Mouse (Mus musculus): Measurements from ENCODE around the gene Npr1. TPM values are rescaled to one million over a fixed set of nuclear protein-coding genes. Genes with fewer than 3 reads are reported as not detected.

The Npr1 gene
- 2.1 and 2.6 TPM in 2 replicates for polyA plus RNA-seq (2015; fragmentation: Nextera tagmentation; extraction: Ambion mirVana)

GRCm38 (mm10) chr3:90465686-90466310, at the start of gene Npr1:
Gene Npr1, minus strand, starts transcription at chr3:90465866.
- Histone ChIP-seq H3K9ac (replicated peaks; ENCODE audit: low read depth, low read length) (peak within 1 kb of the TSS; percentile 44), H3K9me3 (ENCODE audit: control insufficient read depth, low read length) (no peaks in the 10 kb centered on the region), H3K4me3 (replicated peaks; ENCODE audit: low read length) (peak within 1 kb of the TSS; percentile 50), H3K4me2 (ENCODE audit: low read length) (peak within 1 kb of the TSS; percentile 99), H3K36me3 (ENCODE audit: control insufficient read depth, insufficient read depth) (no peaks in the 10 kb centered on the region), H3K27ac (ENCODE audit: low read length) (no peak within 1 kb of the TSS), H3K27me3 (replicated peaks; ENCODE audit: control insufficient read depth, insufficient read depth, low read length) (peaks cover 39% of the 10 kb centered on the region), H3K4me1 (replicated peaks; ENCODE audit: control insufficient read depth, insufficient read depth, low read length) (peaks cover 18% of the 10 kb centered on the region)
- under 1% methylated on average over 37 of the region's 49 CpGs for WGBS
- peak; percentile 62 for ATAC-seq

GRCm38 (mm10) chr3:90515242-90515641, 49.6 kb upstream of the Npr1 start:
- Histone ChIP-seq H3K4me2 (ENCODE audit: low read length) (peak overlapping the region; percentile 57), H3K27me3 (replicated peaks; ENCODE audit: control insufficient read depth, insufficient read depth, low read length) (peaks cover 10% of the 10 kb centered on the region), H3K4me1 (replicated peaks; ENCODE audit: control insufficient read depth, insufficient read depth, low read length) (peaks cover 8% of the 10 kb centered on the region; the same call in 1 of the 2 replicates), H3K36me3 (ENCODE audit: control insufficient read depth, insufficient read depth) (no peaks in the 10 kb centered on the region), H3K9ac (replicated peaks; ENCODE audit: low read depth, low read length) (no peak overlapping the region), H3K4me3 (replicated peaks; ENCODE audit: low read length) (peak overlapping the region; percentile 26), H3K27ac (ENCODE audit: low read length) (no peak overlapping the region), H3K9me3 (ENCODE audit: control insufficient read depth, low read length) (no peaks in the 10 kb centered on the region)
- no peak for ATAC-seq
- 37% methylated on average over 1 of the region's 1 CpGs for WGBS

- Histone ChIP-seq H3K9ac (replicated peaks; ENCODE audit: low read depth, low read length) (peak overlapping the region; percentile 36; the same call in 1 of the 2 replicates), H3K36me3 (ENCODE audit: control insufficient read depth, insufficient read depth) (no peaks in the 10 kb centered on the region), H3K4me2 (ENCODE audit: low read length) (peak overlapping the region; percentile 57), H3K27me3 (replicated peaks; ENCODE audit: control insufficient read depth, insufficient read depth, low read length) (peaks cover 10% of the 10 kb centered on the region), H3K27ac (ENCODE audit: low read length) (no peak overlapping the region), H3K4me3 (replicated peaks; ENCODE audit: low read length) (peak overlapping the region; percentile 26), H3K4me1 (replicated peaks; ENCODE audit: control insufficient read depth, insufficient read depth, low read length) (peaks cover 9% of the 10 kb centered on the region; the same call in 1 of the 2 replicates), H3K9me3 (ENCODE audit: control insufficient read depth, low read length) (no peaks in the 10 kb centered on the region)
- 2% methylated on average over 10 of the region's 10 CpGs for WGBS
- peak; percentile 63 for ATAC-seq
Observed at GRCm38 (mm10) chr3:90514691-90515090, 49.0 kb upstream of the Npr1 start.

- Histone ChIP-seq H3K9ac (replicated peaks; ENCODE audit: low read depth, low read length) (peak within 1 kb of the TSS; percentile 36; the same call in 1 of the 2 replicates), H3K4me3 (replicated peaks; ENCODE audit: low read length) (peak within 1 kb of the TSS; percentile 26), H3K4me1 (replicated peaks; ENCODE audit: control insufficient read depth, insufficient read depth, low read length) (peaks cover 10% of the 10 kb centered on the region; the same call in 1 of the 2 replicates), H3K36me3 (ENCODE audit: control insufficient read depth, insufficient read depth) (no peaks in the 10 kb centered on the region), H3K4me2 (ENCODE audit: low read length) (peak within 1 kb of the TSS; percentile 57), H3K27ac (ENCODE audit: low read length) (no peak within 1 kb of the TSS), H3K9me3 (ENCODE audit: control insufficient read depth, low read length) (no peaks in the 10 kb centered on the region), H3K27me3 (replicated peaks; ENCODE audit: control insufficient read depth, insufficient read depth, low read length) (peaks cover 10% of the 10 kb centered on the region)
- 6% methylated on average over 25 of the region's 25 CpGs for WGBS
- peak; percentile 16; the same call in 1 of the 2 replicates for ATAC-seq
Observed at GRCm38 (mm10) chr3:90513796-90514590, 48.3 kb upstream of the Npr1 start, which contains the start of the genes S100a1 and S100a13. Gene S100a1, minus strand, starts transcription at chr3:90514392. Gene S100a13, plus strand, starts transcription at chr3:90514435.

- H3K4me1 ChIP-seq (replicated peaks; ENCODE audit: control insufficient read depth, insufficient read depth, low read length): peaks cover 12% of the 10 kb centered on the region
- H3K27me3 ChIP-seq (replicated peaks; ENCODE audit: control insufficient read depth, insufficient read depth, low read length): peaks cover 10% of the 10 kb centered on the region
- H3K4me2 ChIP-seq (ENCODE audit: low read length): no peak overlapping the region
- no peak overlapping the region for H3K27ac ChIP-seq (ENCODE audit: low read length)
- no peaks in the 10 kb centered on the region for H3K9me3 ChIP-seq (ENCODE audit: control insufficient read depth, low read length)
- H3K36me3 ChIP-seq (ENCODE audit: control insufficient read depth, insufficient read depth): no peaks in the 10 kb centered on the region
- no peak overlapping the region for H3K9ac ChIP-seq (replicated peaks; ENCODE audit: low read depth, low read length)
- 84% methylated on average over 9 of the region's 9 CpGs for WGBS
- no peak overlapping the region for H3K4me3 ChIP-seq (replicated peaks; ENCODE audit: low read length)
- no peak for ATAC-seq
Observed at GRCm38 (mm10) chr3:90512948-90513642, 47.4 kb upstream of the Npr1 start.

- Histone ChIP-seq H3K27ac (ENCODE audit: low read length) (no peak overlapping the region), H3K4me1 (replicated peaks; ENCODE audit: control insufficient read depth, insufficient read depth, low read length) (peaks cover 21% of the 10 kb centered on the region), H3K4me3 (replicated peaks; ENCODE audit: low read length) (no peak overlapping the region), H3K9me3 (ENCODE audit: control insufficient read depth, low read length) (no peaks in the 10 kb centered on the region), H3K36me3 (ENCODE audit: control insufficient read depth, insufficient read depth) (peaks cover under 1% of the 10 kb centered on the region; the same call in 1 of the 2 replicates), H3K27me3 (replicated peaks; ENCODE audit: control insufficient read depth, insufficient read depth, low read length) (peaks cover 10% of the 10 kb centered on the region), H3K4me2 (ENCODE audit: low read length) (no peak overlapping the region), H3K9ac (replicated peaks; ENCODE audit: low read depth, low read length) (no peak overlapping the region)
- no peak for ATAC-seq
- WGBS: 83% methylated on average over 5 of the region's 5 CpGs
Observed at GRCm38 (mm10) chr3:90512276-90512675, 46.6 kb upstream of the Npr1 start.

- Histone ChIP-seq H3K4me3 (replicated peaks; ENCODE audit: low read length) (peak overlapping the region; percentile 99), H3K36me3 (ENCODE audit: control insufficient read depth, insufficient read depth) (peaks cover 18% of the 10 kb centered on the region), H3K27me3 (replicated peaks; ENCODE audit: control insufficient read depth, insufficient read depth, low read length) (peaks cover 5% of the 10 kb centered on the region), H3K27ac (ENCODE audit: low read length) (peak overlapping the region; percentile 70; the same call in 1 of the 2 replicates), H3K9me3 (ENCODE audit: control insufficient read depth, low read length) (no peaks in the 10 kb centered on the region), H3K9ac (replicated peaks; ENCODE audit: low read depth, low read length) (peak overlapping the region; percentile 35; the same call in 1 of the 2 replicates), H3K4me1 (replicated peaks; ENCODE audit: control insufficient read depth, insufficient read depth, low read length) (peaks cover 22% of the 10 kb centered on the region), H3K4me2 (ENCODE audit: low read length) (peak overlapping the region; percentile 58)
- WGBS: 9% methylated on average over 2 of the region's 2 CpGs
- ATAC-seq: peak; percentile 13
Observed at GRCm38 (mm10) chr3:90509747-90510123, 44.1 kb upstream of the Npr1 start.

GRCm38 (mm10) chr3:90508950-90509746, 43.5 kb upstream of the Npr1 start, which contains the start of gene Chtop:
Gene Chtop, minus strand, starts transcription at chr3:90509498.
- WGBS: under 1% methylated on average over 66 of the region's 66 CpGs
- H3K36me3 ChIP-seq (ENCODE audit: control insufficient read depth, insufficient read depth): peaks cover 22% of the 10 kb centered on the region
- H3K9me3 ChIP-seq (ENCODE audit: control insufficient read depth, low read length): no peaks in the 10 kb centered on the region
- H3K27me3 ChIP-seq (replicated peaks; ENCODE audit: control insufficient read depth, insufficient read depth, low read length): peaks cover 5% of the 10 kb centered on the region
- peak; percentile 93 for ATAC-seq
- peak within 1 kb of the TSS; percentile 95 for H3K27ac ChIP-seq (ENCODE audit: low read length)
- H3K4me2 ChIP-seq (ENCODE audit: low read length): peak within 1 kb of the TSS; percentile 61
- peak within 1 kb of the TSS; percentile 99 for H3K9ac ChIP-seq (replicated peaks; ENCODE audit: low read depth, low read length)
- H3K4me3 ChIP-seq (replicated peaks; ENCODE audit: low read length): peak within 1 kb of the TSS; percentile 99
- peaks cover 18% of the 10 kb centered on the region for H3K4me1 ChIP-seq (replicated peaks; ENCODE audit: control insufficient read depth, insufficient read depth, low read length)
